Mouse (Mus musculus) urinary bladder, postnatal 4 days (tissue): Measurements from ENCODE around the gene Zfp784.

ENCODE experiments used
- DNase-seq, 2 experiments: peaks; one replicate each; pipeline ENCODE4 v3.0.0; 2021 to 2022; ENCODE audit warnings: low spot score in 2 of 2

Zfp784 gene

DNA sequence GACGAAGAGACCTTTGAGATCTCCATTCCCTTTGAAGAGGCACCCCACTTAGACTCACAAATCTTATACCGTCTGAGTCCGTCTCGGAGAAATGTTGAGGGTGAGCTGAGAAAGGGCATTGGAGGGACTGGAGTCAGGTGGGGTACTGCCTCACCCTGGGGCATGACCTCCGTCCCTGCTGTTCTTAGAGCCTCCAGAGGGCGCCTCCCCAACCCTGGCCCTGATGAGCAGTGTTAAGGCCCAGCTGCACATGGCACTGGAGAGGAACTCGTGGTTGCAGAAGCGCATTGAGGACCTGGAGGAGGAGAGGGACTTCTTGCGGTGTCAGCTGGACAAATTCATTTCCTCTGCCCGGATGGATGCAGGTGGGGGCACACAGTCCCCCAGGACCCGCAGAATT is 19.6 kb upstream of the Zfp784 start:
- DNase-seq: no peak

DNA sequence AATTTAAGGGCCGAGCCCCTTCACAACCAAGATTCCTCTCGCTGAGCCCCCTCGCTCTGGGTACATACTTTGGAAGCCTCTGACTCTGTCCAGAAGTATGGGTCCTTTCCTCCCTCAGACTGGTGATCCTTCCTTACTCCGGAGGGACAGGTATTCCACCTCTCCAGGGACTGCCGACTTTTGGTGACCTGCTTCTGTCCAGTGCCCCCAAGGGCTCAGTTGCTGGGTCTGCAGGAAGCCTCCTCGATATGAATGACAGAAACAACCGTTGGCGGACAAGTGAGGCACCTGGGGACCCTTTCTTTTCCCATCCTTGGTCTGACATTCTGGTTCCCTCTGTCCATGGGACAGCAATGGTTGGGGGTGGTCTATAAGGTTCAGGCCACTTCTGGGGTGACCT is 19.1 kb upstream of the Zfp784 start:
- DNase-seq: no peak

DNA sequence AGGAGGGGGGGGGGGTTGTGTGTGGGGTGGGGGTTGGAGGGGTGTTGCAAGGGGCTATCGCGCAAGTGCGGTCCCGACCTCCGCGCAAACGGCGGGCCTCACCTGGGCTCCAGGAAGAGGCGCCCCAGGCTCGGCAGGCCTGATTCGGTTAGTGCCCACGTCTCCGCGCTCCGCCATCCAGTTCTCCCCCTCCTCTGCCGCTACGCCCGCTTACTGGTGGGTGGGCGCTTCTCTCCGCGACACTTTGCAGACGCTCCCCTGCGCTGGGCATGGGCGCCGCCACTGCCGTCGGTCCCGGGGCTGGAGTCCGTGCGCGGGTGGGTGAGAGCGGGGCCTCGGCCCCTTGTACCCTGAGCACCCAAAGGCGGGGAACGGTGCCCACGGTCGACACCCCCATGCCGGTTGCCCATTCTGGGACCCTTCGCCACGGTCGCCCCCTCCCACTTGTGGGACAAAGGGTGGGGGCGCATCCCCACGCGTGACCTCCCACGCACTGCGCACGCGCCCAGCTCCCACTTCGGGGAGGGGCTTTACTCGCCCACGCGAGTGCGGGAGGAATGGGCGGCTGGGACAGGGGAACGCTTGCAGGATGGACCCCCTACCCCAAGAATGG is 18.5 kb upstream of the Zfp784 start:
- no peak for DNase-seq

DNA sequence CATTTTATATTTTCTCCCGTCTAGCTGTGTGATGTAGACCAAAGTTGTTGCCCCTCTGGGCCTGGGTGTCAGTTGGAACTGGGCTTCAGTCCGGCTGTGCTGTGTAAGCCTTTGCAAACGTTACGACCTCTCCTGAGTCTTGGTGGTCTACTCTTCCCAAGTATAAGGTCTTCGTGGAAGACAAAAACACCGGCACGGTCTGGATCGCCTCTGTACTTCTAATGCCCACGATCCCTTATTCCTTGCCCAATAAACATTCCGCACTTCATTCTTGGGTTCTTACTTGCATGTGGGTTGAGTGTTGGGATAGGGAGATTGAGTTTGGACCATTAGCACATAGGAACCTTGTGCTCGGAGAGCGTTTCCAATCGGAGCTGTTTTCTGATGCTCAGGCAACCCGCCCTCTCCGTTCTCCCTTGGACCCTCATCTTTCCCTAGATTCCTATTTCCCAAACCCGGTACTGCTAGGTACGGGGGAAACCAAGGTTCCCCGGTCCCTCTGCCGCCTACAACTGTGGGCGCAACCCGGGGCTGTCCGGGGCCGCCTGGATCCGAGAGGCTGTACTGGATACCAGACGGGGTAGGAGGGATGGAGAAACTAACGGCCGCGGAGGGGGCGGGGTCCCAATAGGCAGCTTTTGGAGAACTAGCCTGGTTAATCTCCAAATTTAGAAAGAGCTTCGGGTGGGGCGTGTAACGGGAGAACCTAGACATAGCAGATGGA is 15.4 kb upstream of the Zfp784 start:
- DNase-seq: no peak

DNA sequence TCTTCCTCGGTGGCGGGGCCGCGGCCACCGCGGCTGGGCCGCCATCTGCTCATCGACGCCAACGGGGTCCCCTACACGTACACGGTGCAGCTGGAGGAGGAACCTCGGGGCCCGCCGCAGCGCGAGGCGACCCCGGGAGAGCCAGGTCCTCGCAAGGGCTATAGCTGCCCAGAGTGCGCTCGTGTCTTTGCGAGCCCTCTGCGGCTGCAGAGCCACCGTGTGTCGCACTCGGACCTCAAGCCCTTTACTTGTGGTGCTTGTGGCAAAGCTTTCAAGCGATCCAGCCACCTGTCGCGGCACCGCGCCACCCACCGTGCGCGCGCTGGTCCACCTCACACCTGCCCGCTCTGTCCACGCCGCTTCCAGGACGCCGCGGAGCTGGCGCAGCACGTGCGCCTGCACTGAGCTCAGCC is 14.7 kb upstream of the Zfp784 start:
- no peak for DNase-seq

DNA sequence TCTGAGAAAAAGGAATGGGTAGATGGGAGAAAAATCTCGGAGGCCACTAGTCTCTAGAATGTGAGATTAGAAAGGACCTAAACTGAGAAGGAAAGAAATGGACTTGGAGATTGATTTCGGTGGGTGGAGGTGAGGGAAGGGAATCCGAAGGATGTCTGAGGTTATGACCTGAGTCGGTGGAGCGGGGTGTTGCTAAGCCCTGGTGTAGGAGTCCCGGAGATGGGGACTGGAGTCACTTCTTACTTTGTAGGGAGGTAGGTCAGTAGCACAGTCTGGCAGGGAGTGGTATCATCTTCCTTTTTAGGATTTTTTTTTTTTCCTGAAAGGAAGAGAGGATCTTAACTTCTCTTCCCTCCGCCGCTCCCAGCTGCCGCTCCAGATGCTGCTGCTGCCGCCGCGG is 14.2 kb upstream of the Zfp784 start:
- no peak for DNase-seq

DNA sequence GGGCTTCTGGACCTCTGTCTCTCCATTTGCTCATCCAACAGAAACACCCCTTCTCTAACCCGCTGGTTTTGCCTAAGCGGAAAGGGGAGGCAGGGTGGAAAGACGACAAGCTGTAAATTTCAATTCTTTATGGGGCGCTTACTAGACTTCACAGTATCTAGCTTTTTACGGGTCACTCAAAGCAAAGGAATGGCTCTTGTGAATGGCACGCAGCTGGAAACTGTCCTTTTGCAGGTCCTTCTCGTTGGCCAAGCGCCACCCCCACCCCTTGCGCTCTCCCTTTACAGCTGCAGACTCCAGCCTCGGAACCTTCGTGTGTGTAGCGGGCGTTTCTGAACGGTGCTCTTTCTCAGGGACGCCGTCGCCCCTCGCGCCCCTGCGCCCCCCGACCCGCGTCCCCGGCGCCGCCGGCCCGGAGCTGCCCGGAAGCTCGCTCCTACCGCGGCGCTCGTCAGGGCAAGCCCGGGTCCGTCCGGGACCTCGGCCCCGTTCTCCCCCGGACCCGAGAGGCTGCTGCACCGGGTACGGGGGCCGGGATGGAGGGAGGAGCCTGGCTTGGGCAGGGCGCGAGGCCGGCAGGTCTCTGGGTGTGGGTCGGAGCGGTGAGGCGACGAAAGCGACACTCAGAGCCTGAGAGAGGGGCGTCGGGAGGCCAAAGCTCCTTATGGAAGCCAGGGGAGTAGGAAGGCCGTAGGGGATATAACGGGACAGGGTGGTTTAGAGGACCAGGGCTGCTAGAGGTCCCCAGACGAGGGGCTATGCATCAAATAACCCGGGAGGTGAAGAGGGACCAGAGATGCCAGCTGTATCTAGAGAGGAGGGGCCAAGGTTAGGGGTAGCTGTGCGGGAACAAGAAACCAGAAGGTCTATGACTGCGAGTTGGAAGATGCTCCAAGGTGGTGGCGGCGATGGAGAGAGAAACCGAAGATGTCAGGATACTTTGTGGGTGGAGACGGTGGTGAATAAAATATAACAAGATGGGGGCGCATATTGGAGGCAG is 13.2 kb upstream of the Zfp784 start, which contains the start of gene Zfp580:
Gene Zfp580 (plus strand): TSS at position 346 of the 1,000 bp plus-strand sequence.
- peak; percentile 74 to 78 for DNase-seq

DNA sequence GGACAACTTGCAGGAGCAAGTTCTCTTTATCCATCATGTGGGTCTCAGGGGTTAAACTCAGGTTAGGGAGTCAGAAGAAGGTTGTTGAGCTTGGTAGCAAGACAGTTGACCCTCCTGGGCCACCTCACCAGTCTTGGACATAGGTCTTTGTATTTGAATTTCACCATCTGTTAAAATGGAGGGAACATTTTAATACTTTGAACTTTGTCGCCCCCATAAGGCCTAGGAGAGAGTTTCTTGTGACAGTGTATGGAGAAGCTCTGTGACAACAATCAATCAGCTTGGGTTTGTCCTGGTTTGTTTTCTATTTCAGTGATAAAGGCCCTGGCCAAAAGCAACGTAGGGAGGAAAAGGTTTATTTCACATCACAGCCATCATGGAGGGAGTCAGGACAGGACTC is 9.1 kb upstream of the Zfp784 start:
- DNase-seq: no peak

DNA sequence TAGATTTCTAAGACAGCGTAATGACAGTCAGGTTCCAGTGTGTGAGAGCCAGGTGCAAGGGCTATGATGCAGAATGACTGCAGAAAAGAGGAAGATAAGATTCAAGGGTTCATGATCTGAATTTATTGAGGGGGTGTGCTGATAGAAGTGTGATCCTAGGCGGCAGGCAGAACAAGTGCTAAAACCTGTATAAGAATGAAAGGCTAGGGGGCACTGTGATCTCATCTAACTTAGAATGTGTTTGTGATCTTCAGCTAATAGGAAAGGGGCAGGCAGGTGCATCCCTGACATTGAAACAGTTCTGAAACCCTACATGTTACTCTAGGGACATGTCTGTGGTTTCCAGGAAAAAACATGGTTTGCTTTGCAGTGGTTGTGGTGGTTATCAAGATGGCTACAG is 7.9 kb upstream of the Zfp784 start:
- no peak for DNase-seq

DNA sequence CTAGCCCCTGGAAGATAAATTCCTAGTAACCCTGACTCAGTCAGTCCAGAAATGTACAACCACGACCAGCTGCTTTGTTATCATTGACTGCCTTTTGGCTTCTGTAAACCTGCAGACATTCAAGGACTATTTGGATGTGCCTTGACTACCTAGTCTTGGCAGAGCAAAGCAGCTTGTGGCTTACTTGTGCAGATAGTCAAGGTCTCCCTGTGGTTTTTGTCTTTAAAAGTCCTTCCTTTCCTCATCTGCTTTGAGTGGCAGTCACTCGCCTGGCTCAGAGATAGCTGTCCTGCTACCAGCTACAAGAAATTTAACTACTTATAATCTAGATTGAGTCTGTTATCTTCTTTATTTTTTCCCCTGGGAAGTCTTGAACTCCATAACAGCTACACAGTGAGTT is 6.7 kb upstream of the Zfp784 start:
- no peak for DNase-seq

DNA sequence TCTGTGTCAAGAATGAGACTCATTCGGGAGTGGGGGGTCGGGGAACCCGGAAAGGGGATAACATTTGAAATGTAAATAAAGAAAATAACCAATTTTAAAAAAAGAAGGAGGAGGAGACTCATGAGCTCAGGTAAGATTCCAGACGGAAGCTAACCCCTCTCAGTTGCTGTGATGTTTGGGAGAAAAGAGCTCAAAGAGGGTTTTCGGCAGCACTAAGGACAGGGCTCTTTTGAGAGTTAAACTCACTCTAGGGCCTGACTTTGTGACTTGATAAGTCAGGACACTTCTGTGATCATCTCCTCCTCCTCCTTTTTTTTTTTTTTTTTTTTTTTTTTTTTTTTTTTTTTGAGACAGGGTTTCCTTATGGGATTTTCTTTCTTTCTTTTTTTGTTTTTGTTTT is 694 bp upstream of the Zfp784 start:
- DNase-seq: no peak

DNA sequence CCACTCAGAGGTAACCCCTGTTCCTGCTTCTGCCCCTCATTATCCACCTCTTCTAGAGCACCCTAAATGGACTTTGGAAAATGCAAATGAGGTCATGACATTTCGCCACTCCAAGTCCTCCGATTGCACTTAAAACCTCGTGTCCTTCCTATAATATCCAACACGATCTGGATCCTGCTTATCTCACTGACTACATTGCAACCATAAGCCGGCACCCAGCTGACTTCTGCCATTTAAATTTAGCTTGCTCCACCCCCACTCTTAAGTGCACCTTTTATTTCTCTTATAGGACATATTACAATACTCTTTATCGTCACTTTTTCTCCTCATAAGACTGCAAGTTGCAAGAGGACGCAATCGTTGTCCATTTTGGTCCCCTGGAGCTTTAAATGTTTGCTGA is 779 bp downstream of the Zfp784 start:
- DNase-seq: no peak

DNA sequence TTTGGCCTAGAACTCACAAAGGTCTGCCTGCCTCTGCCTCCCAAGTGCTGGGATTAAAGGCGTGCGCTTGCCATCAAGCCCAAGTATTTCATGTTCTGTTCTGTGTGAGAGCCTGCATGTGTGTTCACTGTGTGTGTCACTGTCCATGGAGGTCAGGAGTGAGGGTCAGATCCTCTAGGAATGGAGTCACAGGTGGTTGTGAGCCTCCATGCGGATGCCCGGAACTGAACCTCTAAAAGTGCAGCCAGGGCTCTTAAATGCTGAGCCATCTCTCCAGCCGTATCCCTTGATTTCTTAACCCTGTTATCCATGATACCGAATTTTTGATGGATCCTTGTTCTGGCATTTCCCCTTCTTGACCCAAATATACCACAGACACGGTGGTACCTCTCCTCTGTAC is 1.2 kb downstream of the Zfp784 start:
- DNase-seq: no peak

DNA sequence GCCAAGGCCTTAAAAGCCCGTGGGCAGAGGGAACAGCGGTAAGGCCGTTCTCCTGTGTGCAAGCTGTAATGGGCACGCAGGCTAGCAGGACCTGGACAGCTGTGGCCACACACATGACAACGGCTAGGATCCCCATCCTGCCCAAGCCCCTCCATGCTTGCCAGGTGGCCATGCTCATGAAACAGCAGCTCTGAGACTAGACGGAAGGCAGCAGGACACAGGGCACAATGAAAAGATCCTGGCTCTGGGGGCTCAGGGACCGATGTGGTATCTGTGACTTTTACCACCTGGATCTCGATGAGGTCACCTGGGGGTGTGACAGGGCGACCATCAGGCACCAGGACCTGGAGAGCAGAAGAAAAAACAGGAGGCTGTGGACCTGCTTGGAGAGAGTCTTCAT is 2.1 kb downstream of the Zfp784 start:
- DNase-seq: no peak

DNA sequence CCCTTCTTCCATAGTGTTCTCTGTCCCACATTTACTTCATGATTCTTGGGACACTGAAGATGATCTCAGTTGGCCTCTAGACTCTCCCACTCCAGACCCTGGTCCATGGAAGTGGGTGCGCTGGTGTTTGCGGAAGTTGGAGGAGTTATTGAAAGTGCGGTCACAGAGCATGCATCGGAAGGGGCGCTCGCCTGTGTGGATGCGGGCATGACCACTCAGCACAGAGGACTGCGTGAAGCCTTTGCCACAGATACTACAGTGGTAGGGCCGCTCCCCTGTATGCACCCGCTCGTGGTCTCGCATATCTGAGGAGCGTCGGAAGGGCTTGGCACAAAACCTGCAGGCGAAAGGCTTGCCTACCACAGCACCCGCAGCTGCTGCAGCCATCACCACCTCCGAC is 2.6 kb downstream of the Zfp784 start:
- no peak for DNase-seq

DNA sequence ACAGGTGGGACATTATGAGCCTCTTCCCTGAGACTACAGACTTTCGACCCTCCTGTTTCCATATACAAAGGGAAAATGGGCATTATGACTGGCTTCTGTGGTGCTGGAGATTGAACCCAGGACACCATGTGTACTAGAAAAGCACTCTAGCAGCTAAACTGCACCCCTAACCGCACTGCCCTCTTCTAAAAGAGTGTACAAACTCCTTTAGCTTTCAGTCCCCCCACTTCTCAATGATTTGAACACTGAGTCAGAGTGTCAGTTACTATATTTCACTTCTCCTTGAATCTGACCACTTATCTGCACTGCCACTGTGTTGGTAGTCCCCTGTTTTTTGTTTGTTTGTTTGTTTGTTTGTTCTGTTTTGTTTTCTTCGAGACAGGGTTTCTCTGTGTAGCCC is 4.4 kb downstream of the Zfp784 start, which contains the start of gene 4632433K11Rik:
Gene 4632433K11Rik (plus strand): TSS at position 301 of the 400 bp plus-strand sequence.
- no peak for DNase-seq

DNA sequence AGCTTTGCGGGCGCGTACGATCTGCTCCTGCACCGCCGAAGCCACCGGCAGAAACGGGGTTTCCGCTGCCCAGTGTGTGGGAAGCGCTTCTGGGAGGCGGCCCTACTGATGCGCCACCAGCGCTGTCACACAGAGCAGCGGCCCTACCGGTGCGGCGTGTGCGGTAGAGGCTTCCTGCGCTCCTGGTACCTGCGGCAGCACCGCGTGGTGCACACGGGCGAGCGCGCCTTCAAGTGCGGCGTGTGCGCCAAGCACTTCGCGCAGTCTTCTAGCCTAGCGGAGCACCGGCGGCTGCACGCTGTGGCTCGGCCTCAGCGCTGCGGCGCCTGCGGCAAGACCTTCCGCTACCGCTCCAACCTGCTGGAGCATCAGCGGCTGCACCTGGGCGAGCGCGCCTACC is 6.8 kb downstream of the Zfp784 start:
- no peak for DNase-seq

DNA sequence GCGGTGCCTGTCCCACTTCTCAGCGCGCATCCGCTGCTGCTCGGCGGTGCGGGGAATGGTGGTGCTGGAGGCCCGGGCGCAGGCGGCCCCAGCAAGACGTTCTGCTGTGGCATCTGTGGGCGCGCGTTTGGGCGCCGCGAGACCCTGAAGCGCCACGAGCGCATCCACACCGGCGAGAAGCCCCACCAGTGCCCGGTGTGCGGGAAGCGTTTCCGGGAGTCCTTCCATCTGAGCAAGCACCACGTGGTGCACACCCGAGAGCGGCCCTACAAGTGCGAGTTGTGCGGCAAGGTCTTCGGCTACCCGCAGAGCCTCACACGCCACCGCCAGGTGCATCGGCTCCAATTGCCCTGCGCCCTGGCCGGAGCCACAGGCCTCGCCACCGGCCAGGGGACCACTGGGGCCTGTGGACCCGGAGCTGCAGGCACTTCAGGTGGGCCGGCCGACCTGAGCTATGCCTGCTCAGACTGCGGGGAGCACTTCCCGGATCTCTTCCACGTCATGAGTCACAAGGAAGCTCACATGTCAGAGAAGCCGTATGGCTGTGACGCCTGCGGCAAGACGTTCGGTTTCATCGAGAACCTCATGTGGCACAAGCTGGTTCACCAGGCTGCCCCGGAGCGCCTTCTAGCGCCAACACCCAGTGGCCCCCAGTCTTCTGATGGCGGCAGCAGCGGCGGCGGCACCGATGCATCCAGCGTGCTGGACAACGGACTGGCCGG is 7.5 kb downstream of the Zfp784 start:
- DNase-seq: no peak

DNA sequence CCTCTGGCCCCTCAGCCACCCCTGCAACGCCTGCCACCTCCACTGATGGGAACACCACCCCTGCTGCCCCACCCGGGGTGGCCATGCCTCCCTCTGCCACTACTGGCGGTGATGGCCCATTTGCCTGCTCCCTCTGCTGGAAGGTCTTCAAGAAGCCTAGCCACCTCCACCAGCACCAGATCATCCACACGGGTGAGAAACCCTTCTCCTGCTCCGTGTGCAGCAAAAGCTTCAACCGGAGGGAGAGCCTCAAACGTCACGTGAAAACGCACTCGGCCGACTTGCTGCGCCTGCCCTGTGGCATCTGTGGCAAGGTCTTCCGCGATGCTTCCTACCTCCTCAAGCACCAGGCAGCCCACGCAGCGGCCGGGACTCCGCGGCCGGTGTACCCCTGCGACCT is 8.3 kb downstream of the Zfp784 start:
- DNase-seq: no peak

DNA sequence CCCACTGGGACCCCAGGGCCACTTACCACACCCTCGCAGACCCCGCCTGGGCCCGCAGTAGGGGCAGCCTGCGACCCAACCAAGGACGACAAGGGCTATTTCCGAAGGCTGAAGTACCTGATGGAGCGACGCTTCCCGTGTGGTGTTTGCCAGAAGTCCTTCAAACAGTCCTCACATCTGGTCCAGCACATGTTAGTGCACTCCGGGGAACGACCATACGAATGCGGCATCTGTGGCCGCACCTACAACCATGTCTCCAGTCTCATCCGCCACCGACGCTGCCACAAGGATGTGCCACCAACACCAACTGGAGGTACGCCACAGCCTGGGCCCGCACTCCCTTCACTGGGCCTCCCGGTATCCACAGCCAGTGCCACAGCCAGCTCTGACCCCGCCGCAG is 8.7 kb downstream of the Zfp784 start:
- no peak for DNase-seq

DNA sequence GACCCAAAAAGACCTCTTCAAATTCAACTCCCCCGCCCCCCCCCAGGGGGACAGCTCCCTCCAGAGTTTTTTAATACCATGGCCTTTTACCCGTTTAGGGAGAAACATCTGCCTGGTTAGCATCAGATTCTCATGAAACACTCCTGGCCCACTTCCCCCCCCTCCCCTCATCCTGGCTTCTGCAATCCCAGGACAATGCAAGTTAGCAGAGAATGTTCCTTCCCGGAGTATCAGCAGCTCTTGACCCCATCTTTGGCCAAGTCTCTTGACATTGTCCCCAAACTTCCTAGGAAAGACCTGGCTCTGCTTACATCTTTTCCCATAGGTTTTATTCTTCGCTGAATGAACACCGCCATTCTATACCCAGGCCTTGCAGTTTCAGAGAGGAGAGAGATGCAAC is 17.0 kb downstream of the Zfp784 start:
- DNase-seq: no peak

DNA sequence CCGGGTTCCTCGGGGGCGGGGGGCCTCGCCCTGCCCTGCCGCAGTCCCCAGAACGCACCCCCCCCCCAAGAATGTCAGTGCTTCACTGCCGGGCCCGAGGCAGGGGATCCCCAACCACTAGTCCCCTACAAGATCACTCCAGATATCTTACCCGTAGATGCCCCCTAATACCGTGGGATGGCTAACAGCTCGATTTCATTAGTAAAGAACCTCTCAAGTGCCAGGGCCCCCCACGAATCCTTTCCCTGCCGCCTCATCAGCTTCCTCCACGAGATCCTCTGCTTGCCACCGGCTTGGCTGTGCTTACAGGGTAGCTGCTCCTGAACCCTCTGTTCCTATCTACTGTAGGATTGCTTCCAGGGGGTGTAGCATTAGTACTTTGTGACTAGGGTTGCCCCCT is 17.6 kb downstream of the Zfp784 start:
- DNase-seq: no peak
